Mouse (Mus musculus) heart, postnatal 0 days (tissue): ENCODE data around the gene Skil.

Experiments
- CTCF ChIP-seq: IDR thresholded peaks from 2 replicates; pipeline ENCODE4 v1.5.1; 2016; ENCODE audit warnings: antibody characterized with exemption, control low read depth, low read depth
- EP300 ChIP-seq: IDR thresholded peaks from 2 replicates; pipeline ENCODE4 v1.6.1; 2016; ENCODE audit warnings: antibody characterized with exemption, low read depth

DNA sequence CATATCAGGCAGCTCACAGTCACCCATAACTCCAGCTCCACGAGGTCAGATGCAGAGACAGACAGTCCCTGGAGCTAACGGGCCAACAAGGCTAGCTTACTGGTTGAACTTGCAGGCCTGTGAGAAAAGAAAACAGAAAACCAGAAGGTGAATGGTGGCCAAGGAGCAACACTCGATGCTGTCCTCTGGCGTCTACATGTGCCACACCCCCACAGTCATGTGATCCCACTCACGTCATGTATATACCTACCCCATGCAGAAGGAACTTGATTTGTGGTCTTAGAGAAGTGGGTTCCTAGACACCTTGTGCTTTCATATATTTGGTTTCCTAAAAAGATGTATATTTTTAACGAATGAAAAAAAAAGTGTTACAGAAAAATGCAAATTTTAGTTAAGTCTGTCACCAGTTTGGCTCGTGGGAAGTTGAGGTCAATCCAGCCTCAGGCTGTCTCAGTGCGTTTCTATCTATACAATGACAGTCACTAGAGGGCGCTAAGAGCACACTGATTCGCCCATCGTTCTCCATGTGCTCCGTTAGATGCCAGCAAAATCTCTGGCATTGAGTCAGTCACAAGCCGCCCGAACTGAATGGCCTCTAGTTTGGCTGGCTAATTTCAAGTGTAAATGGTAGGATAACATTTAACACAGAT, 50.9 kb downstream of the Skil start:
- TF ChIP-seq CTCF (peak; percentile 93), EP300 (no peak)
